19 mouse cellular contexts compared by ENCODE assay signal in the genomic region with DNA sequence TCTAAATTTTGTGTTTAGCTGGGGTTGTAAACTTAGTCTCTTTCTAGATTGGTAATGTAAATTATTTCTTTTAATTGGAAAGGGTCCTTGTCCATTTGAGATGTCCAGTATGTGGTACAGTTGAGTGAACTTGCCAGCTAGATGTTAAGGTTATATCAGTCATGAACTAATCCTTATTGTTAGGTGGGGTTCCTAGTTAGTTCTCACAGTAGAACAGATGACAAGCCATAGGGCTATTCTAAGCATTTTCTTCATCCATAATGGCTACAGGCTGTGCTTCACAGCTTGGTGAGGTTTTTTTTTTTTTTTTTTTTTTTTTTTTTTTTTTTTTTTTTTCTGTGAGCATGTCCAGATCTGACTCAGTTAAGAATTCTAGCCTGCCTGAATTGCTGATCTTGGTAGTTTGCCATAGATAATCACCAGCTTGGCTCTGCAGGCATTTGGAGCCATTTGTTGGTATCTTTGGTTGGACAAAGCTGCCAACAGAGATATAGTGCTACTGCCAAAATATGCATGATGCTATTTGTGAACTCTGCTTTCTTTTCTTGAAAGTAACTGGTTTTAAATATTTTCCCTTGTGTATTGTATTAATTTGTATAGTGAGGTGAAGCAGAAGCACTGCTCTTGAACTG.
DNase-seq lines count a peak whose midpoint lies in the region; ATAC-seq lines count a peak whose summit lies in the region.
"Had no signal": no experiment of that assay in that cellular context is flagged by ENCODE, and none has a peak within 500 bp of the region (broad histone marks: within the 10 kb centered on the region; RNA-seq: fewer than 3 reads in every experiment).

No protein-coding gene starts in this region.

- intact Hi-C loops in left cerebral cortex, postnatal 4 days (cut with DNase I) = no loop called here

- no peak overlapping the region for H3K4me2 ChIP-seq in heart, embryonic 12.5 days
- H3K4me2 ChIP-seq: limb, embryonic 13.5 days; liver, embryonic 12.5 days; midbrain, embryonic 13.5 days had no signal

- ATAC-seq in cerebellum, adult (ENCODE audit: insufficient number of reproducible peaks, low FRiP score, low TSS enrichment) = peak; percentile 98
- no peak for ATAC-seq in heart, embryonic 12.5 days (ENCODE audit: insufficient number of reproducible peaks, low FRiP score)
- ATAC-seq: liver, embryonic 12.5 days; midbrain, embryonic 13.5 days had no signal

- H3K9me3 ChIP-seq in heart, embryonic 12.5 days (replicated peaks) = no peaks in the 10 kb centered on the region
- H3K9me3 ChIP-seq: forebrain, embryonic 10.5 days; limb, embryonic 13.5 days; liver, embryonic 12.5 days; midbrain, embryonic 13.5 days had no signal

- H3K27me3 ChIP-seq in heart, embryonic 12.5 days (replicated peaks) = no peaks in the 10 kb centered on the region
- H3K27me3 ChIP-seq: limb, embryonic 13.5 days; liver, embryonic 12.5 days; midbrain, embryonic 13.5 days had no signal

- H3K4me1 ChIP-seq in heart, embryonic 12.5 days (replicated peaks) = no peaks in the 10 kb centered on the region
- H3K4me1 ChIP-seq: forebrain, embryonic 10.5 days; limb, embryonic 13.5 days; liver, embryonic 12.5 days; midbrain, embryonic 13.5 days had no signal

- H3K4me3 ChIP-seq in heart, embryonic 12.5 days = no peak overlapping the region
- H3K4me3 ChIP-seq: forebrain, embryonic 10.5 days; gastrocnemius, adult 2 months; limb, embryonic 13.5 days; liver, embryonic 12.5 days; midbrain, embryonic 13.5 days had no signal

- no peak overlapping the region for H3K9ac ChIP-seq in heart, embryonic 12.5 days
- H3K9ac ChIP-seq: limb, embryonic 13.5 days; liver, embryonic 12.5 days; midbrain, embryonic 13.5 days had no signal

- no peak overlapping the region for H3K27ac ChIP-seq in heart, embryonic 12.5 days (ENCODE audit: poor library complexity, severe bottlenecking)
- H3K27ac ChIP-seq: forebrain, embryonic 10.5 days; gastrocnemius, adult 2 months; limb, embryonic 13.5 days; liver, embryonic 12.5 days; midbrain, embryonic 13.5 days had no signal

- no peaks in the 10 kb centered on the region for H3K36me3 ChIP-seq in heart, embryonic 12.5 days
- H3K36me3 ChIP-seq: forebrain, embryonic 10.5 days; limb, embryonic 13.5 days; liver, embryonic 12.5 days; midbrain, embryonic 13.5 days had no signal

- no peak for DNase-seq in cerebellum, postnatal 4 days (ENCODE audit: low spot score in 2 of 2)
- peak; percentile 1 for DNase-seq in left cerebral cortex, postnatal 4 days
- no peak for DNase-seq in left cerebral cortex, adult 11 months (ENCODE audit: low spot score)
- peak; percentile 78 for DNase-seq in cerebellum, adult 9-10 months
- peak; percentile 6 for DNase-seq in telencephalon, adult 2 months (ENCODE audit: low read depth, low spot score)
- no peak for DNase-seq in right cerebral cortex, postnatal 25 days
- DNase-seq: adrenal gland, postnatal 14 days; gastrocnemius, adult 2 months; kidney, adult 11 months; layer of hippocampus, postnatal 36 days; lung, adult 18-20 months; right cerebral cortex, postnatal 14 days; spleen, adult 18-20 months had no signal

Comparison
In these comparisons a context has a peak if more than half of its experiments do, and no peak if none do; other contexts are left out.
1. DNase-seq: peak in left cerebral cortex, postnatal 4 days (single experiment), cerebellum, adult 9-10 months (single experiment) and telencephalon, adult 2 months (single experiment); none in cerebellum, postnatal 4 days (0 of 2), left cerebral cortex, adult 11 months (single experiment) and right cerebral cortex, postnatal 25 days (single experiment).